Mouse (Mus musculus): ENCODE measurements around the gene Clec4f.

Clec4f gene

GRCm38 (mm10) chr6:83634106-83634505 lies 21.9 kb downstream of the Clec4f start:
- DNase-seq (ENCODE audit: low read depth, low spot score) = peak; percentile 58

GRCm38 (mm10) chr6:83631815-83632214 lies 24.2 kb downstream of the Clec4f start:
- DNase-seq (ENCODE audit: low read depth, low spot score) = no peak

- DNase-seq (ENCODE audit: low read depth, low spot score) = no peak
Measured at GRCm38 (mm10) chr6:83626781-83627180, 29.2 kb downstream of the Clec4f start.

GRCm38 (mm10) chr6:83619955-83620354 lies 36.0 kb downstream of the Clec4f start:
- DNase-seq (ENCODE audit: low read depth, low spot score) = no peak

- DNase-seq (ENCODE audit: low read depth, low spot score) = no peak
Measured at GRCm38 (mm10) chr6:83617581-83618335, 38.2 kb downstream of the Clec4f start.

- DNase-seq (ENCODE audit: low read depth, low spot score) = no peak
Measured at GRCm38 (mm10) chr6:83616512-83616911, 39.5 kb downstream of the Clec4f start.

GRCm38 (mm10) chr6:83614469-83614868 lies 41.5 kb downstream of the Clec4f start:
- no peak for DNase-seq (ENCODE audit: low read depth, low spot score)

- no peak for DNase-seq (ENCODE audit: low read depth, low spot score)
Measured at GRCm38 (mm10) chr6:83612976-83613375, 43.0 kb downstream of the Clec4f start.

- DNase-seq (ENCODE audit: low read depth, low spot score) = no peak
Measured at GRCm38 (mm10) chr6:83599636-83600174, 56.3 kb downstream of the Clec4f start.

- DNase-seq (ENCODE audit: low read depth, low spot score) = no peak
Measured at GRCm38 (mm10) chr6:83599060-83599550, 56.9 kb downstream of the Clec4f start.

GRCm38 (mm10) chr6:83598646-83599045 lies 57.3 kb downstream of the Clec4f start:
- DNase-seq (ENCODE audit: low read depth, low spot score) = peak; percentile 37

GRCm38 (mm10) chr6:83597988-83598387 lies 58.0 kb downstream of the Clec4f start:
- peak; percentile 50 for DNase-seq (ENCODE audit: low read depth, low spot score)

- DNase-seq (ENCODE audit: low read depth, low spot score) = no peak
Measured at GRCm38 (mm10) chr6:83595035-83595434, 61.0 kb downstream of the Clec4f start.

All from 3T3-L1 (cell line).